Mouse (Mus musculus) ES-CJ7 (cell line): ENCODE results near the gene Vwa2.

ENCODE experiments used
- DNase-seq: peaks from one replicate; pipeline ENCODE4 v3.0.0; 2011; ENCODE audit warnings: low read depth, low spot score

Gene Vwa2

GRCm38 (mm10) chr19:56947971-56948610, 74.0 kb downstream of the Vwa2 start:
- DNase-seq, result no peak

GRCm38 (mm10) chr19:56949868-56950267, 75.8 kb downstream of the Vwa2 start:
- no peak for DNase-seq

DNA sequence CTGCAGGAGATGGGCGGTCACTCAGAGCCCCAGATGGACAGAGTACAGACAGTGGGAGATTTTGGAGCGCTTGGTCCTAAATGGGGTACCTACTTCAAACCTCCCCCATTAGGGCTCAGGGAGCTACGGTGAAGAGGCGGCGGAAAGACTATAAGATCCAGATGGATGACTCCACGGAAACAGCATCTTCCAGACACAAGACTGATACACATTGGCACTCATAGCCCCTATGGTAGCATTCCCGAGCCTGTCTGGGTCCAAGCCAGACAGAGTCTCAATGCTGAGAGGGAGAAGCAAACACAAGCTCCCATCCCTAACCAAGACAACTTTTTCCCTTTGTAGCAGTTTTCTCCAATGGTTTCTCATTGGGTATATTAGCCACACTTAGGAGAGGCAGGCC, 76.8 kb downstream of the Vwa2 start:
- no peak for DNase-seq

- no peak for DNase-seq
Observed at GRCm38 (mm10) chr19:56953856-56954255, 79.8 kb downstream of the Vwa2 start.

GRCm38 (mm10) chr19:56954857-56955256, 80.8 kb downstream of the Vwa2 start:
- DNase-seq, result no peak

DNA sequence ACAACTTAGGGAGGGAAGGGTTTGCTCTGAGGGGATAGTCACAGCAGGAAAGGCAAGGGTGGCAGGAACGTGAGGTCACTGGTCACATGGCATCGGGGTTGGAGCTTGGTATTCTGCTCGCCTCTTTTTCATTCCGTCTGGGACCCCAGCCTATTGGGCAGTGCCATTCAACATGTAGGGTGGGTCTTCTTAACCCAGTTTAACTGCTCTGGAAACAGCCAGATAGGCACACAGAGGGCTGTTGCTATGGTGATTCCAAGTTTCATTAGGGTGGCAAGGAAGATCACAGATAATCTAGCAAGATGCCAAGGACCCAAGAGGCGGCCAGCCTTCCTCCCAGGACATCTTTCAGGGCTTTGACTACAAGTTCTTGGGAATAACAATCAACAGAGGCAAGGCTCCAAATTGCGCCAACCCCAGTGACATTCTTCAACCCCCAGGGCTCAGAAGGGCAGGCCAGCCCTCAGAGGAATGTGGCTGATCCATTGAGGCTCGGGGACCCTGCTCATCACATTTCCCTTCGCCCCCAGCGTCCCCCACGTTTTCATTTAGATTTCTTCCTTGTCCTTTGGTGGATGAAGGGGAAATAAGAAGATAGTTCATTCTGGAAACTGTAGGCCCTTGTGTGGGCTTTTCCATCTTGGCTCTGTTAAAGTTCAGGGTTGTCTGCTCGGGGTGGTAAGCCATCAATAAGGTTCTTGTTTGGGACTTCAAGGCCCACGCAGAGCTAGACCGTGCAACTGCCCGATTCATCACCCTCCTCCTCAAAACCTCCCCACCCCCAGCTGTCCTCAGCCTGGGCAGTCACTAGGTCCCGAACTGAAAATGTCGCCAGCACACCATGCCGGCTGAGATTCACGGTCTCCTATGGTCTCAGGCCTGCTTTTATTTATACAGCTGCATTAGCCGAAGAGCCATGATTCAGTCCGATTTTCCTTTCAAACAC, 81.8 kb downstream of the Vwa2 start:
- DNase-seq, result no peak

- no peak for DNase-seq
Observed at GRCm38 (mm10) chr19:56958011-56958410, 84.0 kb downstream of the Vwa2 start.

DNA sequence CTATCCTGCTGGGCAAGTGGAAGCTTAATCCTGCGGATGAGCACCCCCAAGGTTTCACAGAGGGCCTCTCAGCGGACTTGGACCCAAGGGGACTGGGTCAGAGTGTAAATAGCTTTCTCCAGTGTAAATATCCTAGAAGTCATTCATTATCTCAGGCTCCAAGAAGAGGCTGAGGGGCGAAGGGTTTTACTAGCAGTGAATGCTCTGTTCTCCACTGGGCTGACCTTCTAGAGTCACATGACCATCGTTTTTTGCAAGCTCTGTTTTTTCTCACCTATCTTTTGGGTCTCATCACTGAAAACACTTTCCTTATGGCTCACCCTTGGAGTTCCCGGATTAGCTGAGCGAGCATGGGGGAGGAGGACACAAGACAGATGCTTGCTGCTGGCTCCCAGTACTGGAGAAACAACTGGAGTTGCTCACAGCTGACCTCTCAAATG, 84.6 kb downstream of the Vwa2 start:
- DNase-seq, result no peak

- DNase-seq, result no peak
Observed at GRCm38 (mm10) chr19:56959057-56959456, 85.0 kb downstream of the Vwa2 start.

- no peak for DNase-seq
Observed at GRCm38 (mm10) chr19:56959601-56960000, 85.6 kb downstream of the Vwa2 start.
